Mouse (Mus musculus) liver, adult 2 months (tissue): ENCODE data around the gene Eif2ak4. TPM values are rescaled to one million over a fixed set of nuclear protein-coding genes. Genes with fewer than 3 reads are reported as not detected.

Experiments
- DNase-seq: peaks from one replicate; pipeline ENCODE4 v3.0.0-alpha.2; 2011; ENCODE audit warnings: low read depth, low spot score; ENCODE audit errors: extremely low read depth
- H3K27ac ChIP-seq: fragments of 200-500 bp; replicated peaks from 2 replicates; pipeline ENCODE4 v1.5.1; 2012; ENCODE audit warnings: low read depth, mild to moderate bottlenecking, control low read depth, inconsistent platforms, low read length; ENCODE audit not compliant: insufficient read depth
- H3K27me3 ChIP-seq: fragments of 200-500 bp; 2 replicates; pipeline ENCODE4 v1.6.1; 2012; ENCODE audit warnings: mild to moderate bottlenecking, moderate library complexity, low read length, inconsistent platforms; ENCODE audit not compliant: control insufficient read depth, insufficient read depth
- H3K36me3 ChIP-seq: fragments of 200-500 bp; 2 replicates; pipeline ENCODE4 v1.6.1; 2012; ENCODE audit warnings: low read length, inconsistent platforms; ENCODE audit not compliant: control insufficient read depth, insufficient read depth
- H3K4me1 ChIP-seq: fragments of 200-500 bp; 2 replicates; pipeline ENCODE4 v1.6.1; 2011; ENCODE audit warnings: low read length; ENCODE audit not compliant: control insufficient read depth, insufficient read depth
- H3K4me3 ChIP-seq: fragments of 200-500 bp; 2 replicates; pipeline ENCODE4 v1.5.1; 2011; ENCODE audit warnings: low read depth, mild to moderate bottlenecking, control low read depth, low read length, moderate library complexity; ENCODE audit not compliant: insufficient read depth
- H3K79me2 ChIP-seq: fragments of 200-500 bp; 2 replicates; pipeline ENCODE4 v1.6.1; 2012; ENCODE audit warnings: inconsistent platforms, mild to moderate bottlenecking, low read length, moderate library complexity; ENCODE audit not compliant: control insufficient read depth, insufficient read depth
- H3K9ac ChIP-seq: fragments of 200-500 bp; 2 replicates; pipeline ENCODE4 v1.6.1; 2012; ENCODE audit warnings: low read depth, mild to moderate bottlenecking, control low read depth, inconsistent platforms, low read length
- CTCF ChIP-seq: fragments of 200-500 bp; IDR thresholded peaks from 2 replicates; pipeline ENCODE4 v1.5.1; 2011; ENCODE audit warnings: low read depth, low read length, control low read depth
- POLR2A ChIP-seq: fragments of 200-500 bp; IDR thresholded peaks from 2 replicates; pipeline ENCODE4 v1.6.1; 2011; ENCODE audit warnings: low read length, control low read depth; ENCODE audit not compliant: insufficient read depth; ENCODE audit errors: extremely low read depth
- WGBS: fragments of 180-500 bp; shearing (Covaris S2); methylation state at CpG from one replicate; pipeline ENCODE4 v1.1.7; 2018; 5-methylcytosine and 5-hydroxymethylcytosine counted together
- polyA plus RNA-seq: library from polyadenylated mRNA; depleted of rRNA; stranded (reverse); fragments of >200 nt; gene quantifications from 2 replicates; pipeline ENCODE4 v1.2.3, GENCODE M21; 2012
- total RNA-seq: library from RNA; depleted of rRNA; stranded (reverse); fragments of >200 nt; gene quantifications from 2 replicates; pipeline ENCODE4 v1.2.3, GENCODE M21; 2014

Eif2ak4 gene
- total and polyA plus RNA-seq, 2 experiments = 4.8 to 5.4 TPM

GRCm38 (mm10) chr2:118355138-118355719 is 33.2 kb upstream of the Eif2ak4 start:
- Histone ChIP-seq H3K4me3 (no peak overlapping the region), H3K9ac (no peak overlapping the region), H3K4me1 (no peaks in the 10 kb centered on the region), H3K79me2 (no peaks in the 10 kb centered on the region), H3K27ac (no peak overlapping the region), H3K27me3 (no peaks in the 10 kb centered on the region), H3K36me3 (no peaks in the 10 kb centered on the region)
- 96% methylated on average over 6 of the region's 6 CpGs for WGBS
- TF ChIP-seq POLR2A = no peak
- TF ChIP-seq CTCF = no peak
- DNase-seq = no peak

DNA sequence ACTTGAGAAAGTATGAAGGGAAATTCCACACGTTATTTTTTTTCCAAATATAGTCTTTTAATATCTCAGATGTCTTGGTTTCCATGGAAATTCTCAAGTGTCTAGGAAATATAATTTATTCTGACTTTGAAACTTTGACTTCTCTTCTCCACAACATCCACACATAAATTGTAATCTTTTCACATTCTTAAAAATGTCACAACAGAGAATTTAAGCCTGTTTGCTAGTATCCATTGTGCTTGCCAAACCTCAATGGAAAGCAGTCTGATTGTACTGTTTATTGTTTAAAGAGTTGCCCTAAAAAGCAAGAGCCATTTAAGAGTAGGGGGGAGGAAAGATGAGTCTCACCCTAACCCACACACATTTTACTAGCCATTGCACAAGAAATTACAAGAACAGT is 16.6 kb upstream of the Eif2ak4 start:
- TF ChIP-seq POLR2A = no peak
- no peak for TF ChIP-seq CTCF
- 73% methylated on average over 1 of the region's 1 CpGs for WGBS
- peaks cover 14% of the 10 kb centered on the region for H3K27me3 ChIP-seq

GRCm38 (mm10) chr2:118372561-118372900 is 15.9 kb upstream of the Eif2ak4 start:
- Histone ChIP-seq H3K36me3 (no peaks in the 10 kb centered on the region), H3K4me3 (peak overlapping the region; percentile 49; the same call in 1 of the 2 replicates), H3K79me2 (no peaks in the 10 kb centered on the region), H3K4me1 (peaks cover 7% of the 10 kb centered on the region; the same call in 1 of the 2 replicates), H3K9ac (no peak overlapping the region), H3K27ac (no peak overlapping the region), H3K27me3 (peaks cover 14% of the 10 kb centered on the region)
- TF ChIP-seq CTCF (no peak), POLR2A (no peak)
- WGBS = 11% methylated on average over 11 of the region's 11 CpGs
- DNase-seq = no peak

More for the DNA sequence above, 16.6 kb upstream of the Eif2ak4 start:
- H3K36me3 ChIP-seq = no peaks in the 10 kb centered on the region
- H3K4me1 ChIP-seq = peaks cover 7% of the 10 kb centered on the region; the same call in 1 of the 2 replicates
- H3K4me3 ChIP-seq = no peak overlapping the region
- H3K9ac ChIP-seq = no peak overlapping the region
- H3K79me2 ChIP-seq = no peaks in the 10 kb centered on the region
- no peak for DNase-seq
- no peak overlapping the region for H3K27ac ChIP-seq

DNA sequence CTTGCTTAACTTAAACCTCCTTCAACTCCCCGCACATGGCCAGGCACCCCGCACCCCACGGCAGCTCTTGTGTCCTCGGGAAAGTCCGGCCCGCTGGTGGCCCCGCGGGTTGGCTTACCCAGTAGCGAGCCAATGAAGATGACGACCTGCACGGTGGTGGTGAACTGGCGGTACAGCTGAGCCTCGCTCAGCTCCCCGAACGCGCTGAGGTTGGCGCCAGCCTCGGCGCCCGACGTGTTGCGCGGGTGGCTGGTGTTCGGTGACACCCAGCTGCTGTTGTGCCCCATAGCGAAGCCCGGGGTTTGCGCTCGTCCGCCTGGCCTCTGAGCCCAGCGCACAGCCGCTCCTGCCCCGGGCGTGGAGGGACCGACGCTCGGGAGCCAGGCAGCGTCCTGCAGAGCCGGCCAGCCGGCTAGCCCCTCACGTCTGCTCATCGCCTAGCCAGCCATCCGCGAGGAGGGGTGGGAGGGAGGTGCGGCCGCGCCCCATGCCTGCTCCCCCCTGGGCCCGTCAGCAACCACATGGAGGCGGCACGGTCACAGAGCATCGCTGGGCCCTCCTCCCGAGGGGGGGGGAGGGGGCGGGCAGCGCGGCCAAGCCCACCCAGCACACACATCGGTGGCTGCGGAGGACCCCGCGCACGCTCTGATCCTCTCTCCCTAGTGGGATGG is 15.4 kb upstream of the Eif2ak4 start, which contains the start of gene Gpr176:
Gene Gpr176, minus strand, starts transcription at position 519 of the 671 bp plus-strand sequence.
- Histone ChIP-seq H3K36me3 (no peaks in the 10 kb centered on the region), H3K4me3 (peak within 1 kb of the TSS; percentile 49; the same call in 1 of the 2 replicates), H3K27me3 (peaks cover 14% of the 10 kb centered on the region), H3K4me1 (peaks cover 7% of the 10 kb centered on the region; the same call in 1 of the 2 replicates), H3K27ac (no peak within 1 kb of the TSS), H3K9ac (0 out of 2 replicates have a peak within 1 kb of the TSS, but pooled peaks have one; percentile 14), H3K79me2 (no peaks in the 10 kb centered on the region)
- no peak for DNase-seq
- no peak for TF ChIP-seq CTCF
- no peak for TF ChIP-seq POLR2A
- WGBS = under 1% methylated on average over 55 of the region's 59 CpGs

- Histone ChIP-seq H3K4me3 (peak overlapping the region; percentile 49; the same call in 1 of the 2 replicates), H3K27ac (no peak overlapping the region), H3K27me3 (peaks cover 14% of the 10 kb centered on the region), H3K9ac (no peak overlapping the region), H3K36me3 (no peaks in the 10 kb centered on the region), H3K79me2 (no peaks in the 10 kb centered on the region), H3K4me1 (peaks cover 7% of the 10 kb centered on the region; the same call in 1 of the 2 replicates)
- no peak for DNase-seq
- no peak for TF ChIP-seq POLR2A
- TF ChIP-seq CTCF = 0 out of 2 replicates have a peak, but pooled peaks have one; percentile 1
- WGBS = 5% methylated on average over 43 of the region's 43 CpGs
Measured at GRCm38 (mm10) chr2:118373572-118374279, 14.7 kb upstream of the Eif2ak4 start.
